Mouse (Mus musculus) neural tube, embryonic 11.5 days (tissue): ENCODE measurements around the gene Epha4. TPM values are rescaled to one million over a fixed set of nuclear protein-coding genes. Genes with fewer than 3 reads are reported as not detected.
A peak's percentile ranks its signal among the peaks of the same experiment; 100 is the strongest.

Source experiments
- ATAC-seq: fragments of 200-750 bp; cut with Nextera tagmentation; 2 replicates; pipeline ENCODE4 v1.8.0; 2017; ENCODE audit warnings: moderate number of reproducible peaks, mild to moderate bottlenecking, moderate TSS enrichment, moderate library complexity; ENCODE audit not compliant: insufficient read depth, low FRiP score, low TSS enrichment
- DNase-seq: peaks from one replicate; pipeline ENCODE4 v3.0.0-alpha.2; 2015; ENCODE audit warnings: low spot score
- H3K27ac ChIP-seq: fragments of 300-500 bp; sonication (generic); 2 replicates; pipeline ENCODE4 v1.5.1; 2014; ENCODE audit warnings: low read depth, mild to moderate bottlenecking, low read length
- H3K27me3 ChIP-seq: fragments of 300-500 bp; sonication (generic); 2 replicates; pipeline ENCODE4 v1.6.1; 2014; ENCODE audit warnings: mild to moderate bottlenecking, low read length, mixed read lengths; ENCODE audit not compliant: control insufficient read depth, insufficient read depth
- H3K36me3 ChIP-seq: fragments of 300-500 bp; sonication (generic); 2 replicates; pipeline ENCODE4 v1.6.1; 2014; ENCODE audit warnings: mild to moderate bottlenecking, low read length, moderate library complexity, mixed read lengths; ENCODE audit not compliant: control insufficient read depth, insufficient read depth
- H3K4me1 ChIP-seq: fragments of 300-500 bp; sonication (generic); 2 replicates; pipeline ENCODE4 v1.6.1; 2014; ENCODE audit warnings: low read length, mixed read lengths; ENCODE audit not compliant: control insufficient read depth, insufficient read depth
- H3K4me2 ChIP-seq: fragments of 300-500 bp; sonication (generic); 2 replicates; pipeline ENCODE4 v1.6.1; 2014; ENCODE audit warnings: low read depth, mild to moderate bottlenecking, moderate library complexity
- H3K4me3 ChIP-seq: fragments of 300-500 bp; sonication (generic); 2 replicates; pipeline ENCODE4 v1.5.1; 2014; ENCODE audit warnings: low read depth, low read length
- H3K9ac ChIP-seq: fragments of 300-500 bp; sonication (generic); 2 replicates; pipeline ENCODE4 v1.6.1; 2014; ENCODE audit warnings: mild to moderate bottlenecking, low read length
- H3K9me3 ChIP-seq: fragments of 300-500 bp; sonication (generic); 2 replicates; pipeline ENCODE4 v1.6.1; 2016; ENCODE audit warnings: low read length; ENCODE audit not compliant: control insufficient read depth
- WGBS: fragments of 180-500 bp; shearing (Covaris S2); extraction: QIAGEN DNeasy Blood & Tissue Kit; methylation state at CpG from one replicate; pipeline ENCODE4 v1.1.7; 2014; 5-methylcytosine and 5-hydroxymethylcytosine counted together
- polyA plus RNA-seq: library from polyadenylated mRNA; unstranded; fragments of >200 nt; fragmentation: Nextera tagmentation; extraction: Ambion mirVana; gene quantifications from 2 replicates; pipeline ENCODE4 v1.2.1, GENCODE M21; 2014

The Epha4 gene
- polyA plus RNA-seq, 1 experiment from 2014 or later = 26.6 TPM

DNA sequence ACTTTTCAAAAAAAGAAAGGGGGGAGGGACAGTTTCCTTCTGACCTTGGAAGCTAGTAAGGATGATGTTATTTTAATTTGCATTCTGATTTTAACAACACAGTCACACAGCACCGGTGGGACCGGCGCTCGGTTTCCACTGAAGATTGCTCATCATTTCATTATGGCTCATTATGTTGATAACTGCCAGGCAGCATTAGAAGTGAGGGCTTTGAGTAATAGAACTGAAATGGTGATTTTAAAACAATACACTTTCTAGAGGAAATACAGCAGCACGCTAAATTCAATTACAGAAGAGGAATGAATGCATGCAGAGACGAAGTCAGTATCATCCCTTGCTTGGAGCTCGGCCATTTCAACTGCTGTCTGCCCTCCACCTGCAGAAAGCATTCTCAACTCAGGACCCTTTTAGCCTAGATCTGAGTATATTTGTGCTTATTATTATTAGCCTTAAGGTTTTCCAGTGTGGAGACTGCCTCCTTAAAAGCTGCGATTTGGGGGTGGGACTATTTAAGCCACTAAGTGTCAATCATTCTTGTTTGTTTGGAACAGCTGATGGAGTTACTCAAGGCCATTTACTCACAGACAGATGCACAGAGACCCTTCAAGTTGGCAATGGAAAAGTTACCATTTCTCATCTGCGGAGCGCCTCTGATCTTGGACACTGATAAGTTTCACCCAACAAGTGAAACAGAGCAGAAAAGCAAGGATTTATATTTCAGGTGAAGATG is 76.8 kb downstream of the Epha4 start:
- ATAC-seq (no peak), DNase-seq (no peak)
- 90% methylated on average over 10 of the region's 10 CpGs for WGBS
- no peak overlapping the region for H3K27ac ChIP-seq
- no peak overlapping the region for H3K4me2 ChIP-seq
- H3K27me3 ChIP-seq = no peaks in the 10 kb centered on the region
- no peaks in the 10 kb centered on the region for H3K36me3 ChIP-seq
- H3K9ac ChIP-seq = no peak overlapping the region
- no peak overlapping the region for H3K4me3 ChIP-seq
- no peaks in the 10 kb centered on the region for H3K9me3 ChIP-seq
- peaks cover 17% of the 10 kb centered on the region; the same call in 1 of the 2 replicates for H3K4me1 ChIP-seq

DNA sequence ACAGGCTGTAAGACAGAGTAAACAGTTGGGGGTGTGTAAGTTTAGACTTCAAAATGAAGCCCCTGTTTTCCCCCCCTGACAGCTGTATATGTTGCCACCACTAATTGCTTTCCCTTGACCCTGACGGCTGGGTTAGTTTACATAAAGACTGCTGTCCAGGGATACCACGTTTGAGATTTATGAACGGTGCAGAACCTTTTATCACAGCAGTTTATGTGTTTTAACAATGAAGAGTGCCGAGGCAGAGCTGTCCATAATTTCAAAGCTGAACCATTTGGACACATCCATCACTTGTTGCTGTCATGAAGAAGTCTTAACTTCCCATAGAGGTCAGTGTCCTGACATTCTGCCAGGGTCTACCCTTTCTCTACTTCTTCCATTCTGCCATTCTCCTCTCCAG is 79.8 kb downstream of the Epha4 start:
- H3K4me3 ChIP-seq = no peak overlapping the region
- H3K36me3 ChIP-seq = no peaks in the 10 kb centered on the region
- no peak overlapping the region for H3K9ac ChIP-seq
- no peaks in the 10 kb centered on the region for H3K27me3 ChIP-seq
- H3K4me2 ChIP-seq = no peak overlapping the region
- no peak overlapping the region for H3K27ac ChIP-seq
- ATAC-seq (0 out of 2 replicates have a peak, but pooled peaks have one; percentile 16), DNase-seq (peak; percentile 30)
- 5% methylated on average over 4 of the region's 4 CpGs for WGBS
- H3K9me3 ChIP-seq = no peaks in the 10 kb centered on the region
- H3K4me1 ChIP-seq = peaks cover 6% of the 10 kb centered on the region; the same call in 1 of the 2 replicates

DNA sequence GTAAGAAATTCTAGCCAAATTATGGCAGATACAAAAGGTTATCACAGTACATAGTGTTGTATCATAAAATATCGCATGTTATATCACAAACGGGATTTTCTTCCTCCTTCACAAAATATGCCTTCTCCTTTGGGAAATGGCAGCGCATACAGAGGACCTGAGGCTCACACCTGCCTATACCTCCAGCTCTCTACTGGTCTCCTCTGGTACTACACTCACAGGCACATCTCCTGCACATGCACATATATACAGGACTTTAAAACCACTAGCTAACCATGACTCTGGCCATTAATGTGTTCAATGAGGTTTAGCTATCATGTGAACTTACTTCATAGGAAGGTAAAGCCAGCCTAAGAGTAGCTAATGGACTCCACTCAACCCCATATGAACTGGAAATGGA is 81.7 kb downstream of the Epha4 start:
- Histone ChIP-seq H3K9ac (no peak overlapping the region), H3K4me2 (no peak overlapping the region), H3K27ac (no peak overlapping the region), H3K9me3 (no peaks in the 10 kb centered on the region), H3K4me3 (no peak overlapping the region), H3K27me3 (no peaks in the 10 kb centered on the region), H3K36me3 (no peaks in the 10 kb centered on the region), H3K4me1 (peaks cover 6% of the 10 kb centered on the region; the same call in 1 of the 2 replicates)
- DNase-seq (no peak), ATAC-seq (no peak)
- 95% methylated on average over 3 of the region's 3 CpGs for WGBS

DNA sequence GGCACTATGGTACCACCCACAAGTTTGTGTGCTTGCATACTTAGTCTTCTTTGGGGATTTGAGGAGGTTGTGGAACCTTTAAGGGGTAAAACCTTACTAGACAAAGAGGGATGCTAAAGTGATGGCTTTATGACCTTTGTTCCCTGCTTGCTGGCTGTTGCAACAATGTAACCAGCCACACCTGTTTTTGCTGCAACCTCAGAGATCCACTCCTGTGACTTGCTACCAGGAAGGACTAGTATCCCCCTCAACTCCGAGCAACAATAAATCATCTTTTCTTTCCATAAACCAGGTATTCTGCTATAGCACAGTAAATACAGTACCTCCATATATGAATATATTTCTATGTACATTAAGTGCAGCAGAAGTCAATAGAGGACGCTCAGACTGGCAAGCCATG is 82.4 kb downstream of the Epha4 start:
- H3K27ac ChIP-seq = no peak overlapping the region
- no peak for ATAC-seq
- WGBS = 89% methylated on average over 2 of the region's 2 CpGs

DNA sequence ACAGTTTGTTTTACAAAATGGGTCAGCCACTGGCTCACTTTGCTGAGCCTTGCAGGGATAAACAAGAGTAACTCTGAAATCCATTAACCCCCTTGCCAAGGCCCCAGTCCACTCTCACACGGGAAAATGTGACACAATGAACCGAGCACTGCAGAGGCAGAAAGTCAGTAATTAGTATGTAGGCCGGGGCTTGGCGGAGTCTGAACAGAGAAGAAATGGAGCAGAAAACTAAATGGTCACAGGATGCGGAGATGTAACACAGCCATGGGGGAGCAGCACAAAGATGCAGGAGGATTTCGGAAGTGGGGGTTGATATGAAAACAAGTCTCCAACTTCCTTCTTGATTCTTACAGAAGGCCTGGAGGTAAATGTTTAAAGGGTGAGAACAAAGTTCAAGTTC is 85.7 kb downstream of the Epha4 start:
- H3K4me2 ChIP-seq = no peak overlapping the region
- no peak overlapping the region for H3K27ac ChIP-seq
- no peak overlapping the region for H3K9ac ChIP-seq
- 59% methylated on average over 6 of the region's 6 CpGs for WGBS
- DNase-seq = no peak
- H3K4me1 ChIP-seq = no peaks in the 10 kb centered on the region
- no peaks in the 10 kb centered on the region for H3K27me3 ChIP-seq
- no peak for ATAC-seq
- no peaks in the 10 kb centered on the region for H3K9me3 ChIP-seq
- H3K4me3 ChIP-seq = no peak overlapping the region
- 0 out of 2 replicates have a peak, but pooled peaks cover 4% of the 10 kb centered on the region for H3K36me3 ChIP-seq

More for the DNA sequence above, 82.4 kb downstream of the Epha4 start:
- peaks cover 6% of the 10 kb centered on the region; the same call in 1 of the 2 replicates for H3K4me1 ChIP-seq
- H3K27me3 ChIP-seq = no peaks in the 10 kb centered on the region
- H3K4me2 ChIP-seq = no peak overlapping the region
- DNase-seq = no peak
- no peaks in the 10 kb centered on the region for H3K9me3 ChIP-seq
- no peak overlapping the region for H3K9ac ChIP-seq
- H3K4me3 ChIP-seq = no peak overlapping the region
- H3K36me3 ChIP-seq = no peaks in the 10 kb centered on the region

DNA sequence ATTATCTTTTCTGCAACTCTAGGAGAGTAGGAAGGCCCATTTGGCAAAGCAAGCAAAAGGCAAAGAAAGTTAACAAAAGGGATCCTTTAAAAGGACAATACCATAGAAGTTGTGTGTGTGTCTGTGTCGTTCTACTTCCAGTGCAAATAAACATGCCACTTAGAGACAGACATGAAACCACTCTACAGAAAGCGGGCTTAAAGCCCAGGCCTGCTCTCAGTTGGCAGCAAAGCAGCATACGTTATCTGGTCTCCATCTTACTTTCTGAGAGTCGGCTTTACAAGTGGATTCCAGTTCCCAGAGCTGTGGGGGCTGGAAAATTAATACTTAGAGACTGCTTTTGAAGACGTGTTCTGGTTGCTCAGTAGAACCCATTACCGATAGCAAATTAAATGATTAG is 87.9 kb downstream of the Epha4 start:
- 0 out of 2 replicates have a peak, but pooled peaks cover 4% of the 10 kb centered on the region for H3K36me3 ChIP-seq
- no peak for DNase-seq
- WGBS = 77% methylated on average over 6 of the region's 6 CpGs

DNA sequence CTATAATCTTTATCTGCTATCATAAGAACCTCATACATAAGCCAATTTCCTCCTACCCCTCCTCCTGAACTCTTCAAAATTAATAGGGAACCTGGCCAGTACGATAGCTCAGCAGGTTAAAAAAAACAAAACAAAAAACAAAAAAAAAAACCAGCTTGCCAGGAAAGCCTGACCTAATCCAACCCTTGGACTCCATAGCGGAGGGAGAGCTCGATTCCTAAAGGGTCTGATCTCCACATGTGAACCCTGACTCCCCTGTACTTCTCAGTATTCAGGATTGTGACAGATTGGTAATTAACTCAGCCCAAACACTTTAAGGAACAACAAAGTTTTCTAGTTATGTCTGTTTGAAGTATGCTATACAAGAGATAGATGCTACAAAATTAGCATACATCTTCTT is 89.7 kb downstream of the Epha4 start:
- no peaks in the 10 kb centered on the region for H3K4me1 ChIP-seq
- H3K9ac ChIP-seq = no peak overlapping the region
- WGBS = 84% methylated on average over 3 of the region's 3 CpGs
- DNase-seq (no peak), ATAC-seq (no peak)
- H3K27me3 ChIP-seq = no peaks in the 10 kb centered on the region
- H3K9me3 ChIP-seq = no peaks in the 10 kb centered on the region
- H3K4me3 ChIP-seq = no peak overlapping the region
- no peak overlapping the region for H3K27ac ChIP-seq
- no peak overlapping the region for H3K4me2 ChIP-seq
- 0 out of 2 replicates have a peak, but pooled peaks cover 4% of the 10 kb centered on the region for H3K36me3 ChIP-seq

More for the DNA sequence above, 87.9 kb downstream of the Epha4 start:
- no peak for ATAC-seq
- H3K9ac ChIP-seq = no peak overlapping the region
- no peaks in the 10 kb centered on the region for H3K9me3 ChIP-seq
- H3K27me3 ChIP-seq = no peaks in the 10 kb centered on the region
- H3K4me1 ChIP-seq = no peaks in the 10 kb centered on the region
- no peak overlapping the region for H3K27ac ChIP-seq
- no peak overlapping the region for H3K4me3 ChIP-seq
- no peak overlapping the region for H3K4me2 ChIP-seq

DNA sequence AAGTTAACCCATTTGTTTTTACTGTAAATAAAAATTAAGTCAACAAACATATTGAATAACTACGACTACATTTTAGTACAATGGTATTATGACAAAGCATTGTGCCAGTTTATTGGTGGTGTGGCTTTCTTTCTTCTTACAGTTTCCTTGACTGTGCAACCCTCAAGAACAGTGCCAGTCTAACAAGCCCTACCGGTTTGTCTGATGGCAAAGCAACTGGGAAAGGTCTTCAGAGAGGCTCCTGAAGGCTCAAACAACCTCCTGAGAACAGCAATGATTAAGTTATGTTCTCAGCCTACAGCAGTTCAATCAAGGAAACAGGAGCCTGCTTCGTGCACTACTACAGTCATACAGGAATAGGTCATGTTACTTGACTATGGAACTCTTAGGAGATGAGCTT is 93.8 kb downstream of the Epha4 start:
- H3K4me1 ChIP-seq = peaks cover 3% of the 10 kb centered on the region
- H3K4me3 ChIP-seq = no peak overlapping the region
- H3K9me3 ChIP-seq = no peaks in the 10 kb centered on the region
- no peaks in the 10 kb centered on the region for H3K36me3 ChIP-seq
- no peak for ATAC-seq
- H3K9ac ChIP-seq = no peak overlapping the region
- WGBS = 82% methylated on average over 3 of the region's 3 CpGs
- H3K4me2 ChIP-seq = no peak overlapping the region
- H3K27ac ChIP-seq = no peak overlapping the region
- H3K27me3 ChIP-seq = no peaks in the 10 kb centered on the region
- no peak for DNase-seq

DNA sequence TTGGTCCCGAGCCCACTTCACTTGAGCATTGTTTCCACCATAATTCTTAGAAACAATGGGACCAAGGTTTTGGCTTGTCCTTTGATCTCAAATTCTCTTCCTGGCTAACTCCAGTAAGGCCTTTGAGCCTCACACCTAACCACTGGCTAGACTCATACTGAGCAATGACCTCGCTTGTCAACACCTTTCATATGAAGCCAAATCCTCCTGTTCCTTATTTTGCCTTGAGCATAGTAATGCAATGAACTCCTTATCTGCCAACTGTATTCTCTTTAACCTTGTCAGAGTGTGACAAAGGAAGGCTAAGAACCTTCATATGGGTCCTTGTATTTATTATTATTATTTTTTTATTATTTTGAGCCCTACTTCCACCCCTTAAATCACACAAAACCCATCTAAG is 94.5 kb downstream of the Epha4 start:
- no peak overlapping the region for H3K27ac ChIP-seq
- ATAC-seq = no peak
- H3K36me3 ChIP-seq = no peaks in the 10 kb centered on the region
- no peak overlapping the region for H3K4me3 ChIP-seq
- no peak overlapping the region for H3K4me2 ChIP-seq
- no peak for DNase-seq
- H3K9ac ChIP-seq = no peak overlapping the region
- H3K27me3 ChIP-seq = no peaks in the 10 kb centered on the region
- 54% methylated on average over 2 of the region's 2 CpGs for WGBS
- H3K9me3 ChIP-seq = no peaks in the 10 kb centered on the region
- H3K4me1 ChIP-seq = peaks cover 3% of the 10 kb centered on the region
